Mouse (Mus musculus): ENCODE data around the gene Mdm2.
"Not testable (repeated sequence)": the region's sequence is repeated elsewhere in the genome, so short reads cannot be mapped to it uniquely, and the experiment has no call there.

Gene Mdm2

GRCm38 (mm10) chr10:117731244-117732101 is 20.9 kb upstream of the Mdm2 start:
- DNase-seq = peak; percentile 80

GRCm38 (mm10) chr10:117730637-117731203 is 20.2 kb upstream of the Mdm2 start:
- no peak for DNase-seq

- no peak for DNase-seq
These were observed 19.6 kb upstream of the Mdm2 start for GRCm38 (mm10) chr10:117730140-117730539.

DNA sequence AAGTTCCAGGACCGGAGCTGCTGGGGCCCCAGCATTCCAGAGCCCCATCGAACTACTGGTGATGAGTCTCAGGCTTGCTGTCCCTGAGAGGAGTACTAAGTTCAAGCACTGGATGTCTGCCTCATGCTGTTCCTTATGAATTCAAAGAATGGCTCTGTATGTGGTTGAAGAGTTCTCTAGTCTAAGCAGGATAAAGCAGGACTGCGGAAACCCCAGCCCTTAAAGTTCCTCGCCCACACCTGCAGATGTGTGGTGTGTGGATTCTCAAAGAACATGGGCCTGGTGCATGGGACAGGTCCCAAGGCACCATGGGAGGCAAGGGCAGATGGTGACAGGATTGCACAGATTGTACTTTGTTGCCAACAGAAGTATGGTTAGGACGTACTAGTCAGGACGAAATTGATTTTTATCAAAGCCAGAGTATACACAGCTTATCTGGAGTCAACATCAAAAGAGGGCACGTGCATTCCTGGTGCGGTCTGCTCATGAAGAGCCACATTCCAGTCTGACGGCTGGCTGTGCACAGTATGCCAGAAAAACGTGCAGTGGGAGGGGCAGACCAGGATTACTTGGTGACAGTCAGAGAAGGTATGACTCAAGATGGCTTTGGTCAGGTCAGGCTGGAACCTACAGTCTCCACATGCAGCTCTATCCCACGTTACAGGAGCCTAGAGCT is 18.7 kb upstream of the Mdm2 start:
- DNase-seq = no peak

DNA sequence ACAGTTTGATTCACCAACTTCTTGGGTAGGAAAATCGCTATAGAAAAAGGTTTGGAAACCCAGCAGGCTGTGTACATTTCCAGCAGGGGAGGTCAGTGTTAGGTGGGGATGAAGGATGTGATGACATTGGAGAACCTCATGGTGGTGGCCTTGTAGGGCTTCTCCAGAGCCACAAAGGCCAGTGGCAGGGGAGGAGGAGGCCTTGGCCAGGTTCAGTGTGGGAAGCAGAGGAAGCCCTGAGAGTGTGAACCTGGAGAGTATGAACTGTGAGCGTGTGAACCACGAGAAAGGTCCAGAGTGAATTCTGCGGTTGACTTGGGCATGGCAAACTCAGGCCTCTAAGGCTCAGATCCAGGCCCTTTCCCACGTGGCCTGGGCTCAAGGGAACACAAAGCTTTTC is 18.0 kb upstream of the Mdm2 start:
- DNase-seq = no peak

DNA sequence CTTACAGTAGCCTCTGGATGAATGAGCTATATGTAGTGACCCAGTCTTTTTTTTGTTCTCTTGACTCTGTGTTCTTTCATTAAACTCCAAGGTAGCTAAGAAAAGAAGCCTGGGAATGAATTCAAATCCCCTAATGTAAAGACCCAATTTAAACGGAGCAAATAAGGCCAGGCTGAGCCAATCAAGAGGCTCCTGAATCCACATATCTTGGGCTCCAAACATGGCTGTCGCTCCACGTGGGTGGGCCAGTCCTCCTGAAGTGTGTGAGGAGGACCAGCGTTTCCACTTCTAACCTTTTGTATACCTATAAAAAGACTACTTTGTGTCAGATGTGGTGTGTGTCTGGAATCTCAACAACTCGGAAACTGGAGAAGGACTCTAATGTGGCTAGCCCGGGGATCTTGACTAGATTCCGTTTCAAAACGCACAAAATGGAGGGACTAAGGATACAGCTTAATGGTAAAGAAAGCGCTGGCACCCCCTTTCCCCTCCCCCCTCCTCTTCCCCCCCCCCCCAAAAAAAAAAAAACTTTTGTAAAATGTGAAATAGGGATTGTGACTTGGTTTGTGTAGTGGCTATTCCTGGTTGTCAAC is 17.1 kb upstream of the Mdm2 start:
- no peak for DNase-seq

DNA sequence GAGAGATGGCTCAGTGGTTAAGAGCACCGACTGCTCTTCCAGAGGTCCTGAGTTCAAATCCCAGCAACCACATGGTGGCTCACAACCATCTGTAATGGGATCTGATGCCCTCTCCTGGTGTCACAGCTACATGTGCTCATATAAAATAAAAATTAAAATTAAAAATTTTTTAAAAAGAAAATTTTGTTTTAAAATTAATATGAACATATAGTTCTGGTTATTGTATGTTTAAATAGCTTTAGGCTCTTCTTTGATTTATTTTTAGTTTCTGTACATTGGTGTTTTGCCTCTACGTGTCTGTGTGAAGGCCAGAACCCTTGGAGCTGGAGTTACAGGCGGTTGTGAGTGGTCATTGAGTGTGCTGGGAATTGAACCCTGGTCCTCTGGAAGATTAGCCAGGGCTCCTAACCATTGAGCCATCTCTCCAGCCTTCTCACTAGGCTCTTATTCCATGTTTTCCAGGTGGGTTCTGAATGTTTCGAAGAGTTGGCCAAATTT is 16.4 kb upstream of the Mdm2 start:
- DNase-seq = no peak

DNA sequence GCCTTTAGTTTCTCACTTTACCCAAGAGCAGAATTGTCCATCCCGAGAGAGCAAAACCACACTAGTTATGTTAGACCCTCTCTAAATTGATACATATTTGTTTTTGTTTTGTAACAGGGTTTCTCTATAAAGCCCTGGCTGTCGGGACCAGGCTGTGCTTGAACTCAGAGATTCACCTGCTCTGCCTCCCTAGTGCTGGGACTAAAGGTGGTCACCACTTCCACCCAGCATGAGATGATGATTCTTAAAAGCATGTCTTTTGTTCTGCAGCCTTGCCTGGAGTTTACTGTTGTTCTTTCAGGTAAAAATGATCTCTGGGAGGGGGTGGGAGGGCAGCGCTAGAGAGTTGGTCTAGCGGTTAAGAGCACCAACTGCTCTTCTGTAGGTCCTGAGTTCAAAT is 15.8 kb upstream of the Mdm2 start:
- DNase-seq = no peak

- DNase-seq = no peak
These were observed 15.1 kb upstream of the Mdm2 start for GRCm38 (mm10) chr10:117725671-117726070.

DNA sequence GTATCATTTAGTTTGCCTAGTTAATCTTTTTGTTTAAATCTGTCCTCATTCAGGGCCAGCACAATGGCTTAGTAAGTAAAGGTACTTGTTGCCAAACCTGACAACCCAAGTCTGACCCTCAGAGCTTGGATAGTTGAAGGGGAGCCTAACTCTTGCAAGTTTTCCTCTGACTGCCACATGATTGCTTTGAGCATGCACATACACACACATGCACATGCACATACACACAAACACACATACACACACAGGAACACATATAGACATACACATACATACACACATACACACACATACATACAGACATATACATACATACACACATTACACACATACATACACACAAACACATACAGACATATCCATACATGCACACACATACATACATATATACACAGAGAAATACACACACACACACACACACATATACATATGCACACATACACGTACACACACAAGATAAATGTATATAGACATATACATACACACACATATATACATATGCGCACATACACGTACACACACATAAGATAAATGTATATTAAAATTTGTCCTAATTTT is 14.3 kb upstream of the Mdm2 start:
- no peak for DNase-seq

DNA sequence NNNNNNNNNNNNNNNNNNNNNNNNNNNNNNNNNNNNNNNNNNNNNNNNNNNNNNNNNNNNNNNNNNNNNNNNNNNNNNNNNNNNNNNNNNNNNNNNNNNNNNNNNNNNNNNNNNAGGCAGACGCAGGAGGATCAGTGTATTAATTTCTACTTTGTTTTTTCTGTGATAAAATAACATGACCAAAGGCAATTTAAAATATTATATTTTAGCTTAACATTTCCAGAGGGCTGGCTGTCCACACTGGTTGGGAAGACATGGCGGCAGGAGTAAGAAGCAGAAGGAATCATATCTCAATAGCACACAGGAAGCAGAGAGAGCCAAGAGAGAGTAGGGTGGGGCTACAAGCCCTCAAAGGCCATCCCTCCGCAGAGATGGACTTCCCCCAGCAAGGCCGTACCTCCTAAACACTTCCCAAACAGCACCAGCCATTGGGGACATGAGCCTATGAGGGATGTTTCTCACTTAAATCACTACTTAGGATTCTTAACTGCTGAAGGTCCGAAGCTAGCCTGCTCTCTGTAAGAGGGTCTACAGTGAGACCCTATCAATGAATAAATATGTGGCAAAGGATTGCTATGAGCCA is 13.7 kb upstream of the Mdm2 start:
- no peak for DNase-seq

GRCm38 (mm10) chr10:117718161-117719119 is 7.9 kb upstream of the Mdm2 start:
- peak; percentile 89 for DNase-seq

DNA sequence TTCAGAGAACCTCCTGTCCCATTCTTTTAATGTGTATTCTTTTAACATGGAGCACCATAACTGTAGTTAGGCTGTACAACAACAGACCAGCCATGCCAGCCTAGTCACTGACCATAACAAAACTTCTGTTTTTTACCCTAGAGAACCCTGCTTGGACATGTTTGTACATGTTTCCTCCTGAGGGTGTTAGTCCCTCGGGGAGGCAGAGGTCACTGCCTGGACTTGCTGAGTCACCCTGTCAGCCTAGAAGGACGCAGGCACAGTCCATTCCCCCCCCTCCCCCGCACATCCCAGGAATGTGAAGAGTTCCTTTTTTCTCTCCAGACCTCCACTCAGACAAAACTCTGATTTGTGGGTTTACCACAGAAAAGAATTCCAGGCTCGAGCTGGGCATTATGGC is 7.0 kb upstream of the Mdm2 start:
- peak; percentile 68 for DNase-seq

GRCm38 (mm10) chr10:117716686-117717085 is 6.1 kb upstream of the Mdm2 start:
- DNase-seq = no peak

DNA sequence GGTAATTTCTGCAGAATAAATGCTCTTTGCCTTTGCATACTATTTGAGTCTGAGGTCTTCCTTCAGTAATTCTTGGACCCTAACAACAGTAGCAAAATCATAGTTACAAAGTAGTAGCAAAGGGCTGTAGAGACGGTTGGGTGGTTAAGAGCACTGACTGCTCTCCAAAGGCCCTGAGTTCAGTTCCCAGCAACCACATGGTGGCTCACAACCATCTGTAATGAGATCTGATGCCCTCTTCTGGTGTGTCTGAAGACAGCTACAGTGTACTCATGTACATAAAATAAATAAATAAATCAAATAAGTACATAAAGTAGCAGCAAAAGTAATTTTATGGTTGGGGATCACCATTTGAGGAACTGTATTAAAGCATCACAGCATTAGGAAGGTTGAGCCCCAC is 5.1 kb upstream of the Mdm2 start:
- DNase-seq = not testable (repeated sequence)

DNA sequence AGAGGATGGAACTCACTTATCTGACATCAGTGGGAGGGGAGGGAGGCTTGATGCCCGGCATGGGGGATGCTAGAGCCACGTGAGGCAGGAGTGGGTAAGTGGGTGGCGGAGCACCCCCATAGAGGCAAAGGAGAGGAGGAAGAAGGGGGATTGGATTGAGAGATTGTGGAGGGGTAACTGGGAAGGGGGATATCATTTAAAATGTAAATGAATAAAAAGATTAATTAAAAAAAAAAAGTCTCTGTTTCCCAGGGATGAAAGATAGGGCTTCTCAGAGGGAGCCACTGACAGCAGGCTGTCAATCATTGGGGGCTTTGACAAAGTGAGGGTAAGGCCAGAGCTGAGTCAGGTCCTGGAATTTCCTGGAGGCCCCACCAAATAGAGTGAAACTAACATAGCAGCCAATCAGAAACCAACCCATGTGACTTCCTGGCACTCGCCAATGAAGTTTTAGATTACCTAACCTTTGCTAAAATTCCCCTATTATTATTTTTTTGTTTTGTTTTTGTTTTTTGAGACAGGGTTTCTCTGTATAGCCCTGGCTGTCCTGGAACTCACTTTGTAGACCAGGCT is 4.5 kb upstream of the Mdm2 start:
- no peak for DNase-seq

DNA sequence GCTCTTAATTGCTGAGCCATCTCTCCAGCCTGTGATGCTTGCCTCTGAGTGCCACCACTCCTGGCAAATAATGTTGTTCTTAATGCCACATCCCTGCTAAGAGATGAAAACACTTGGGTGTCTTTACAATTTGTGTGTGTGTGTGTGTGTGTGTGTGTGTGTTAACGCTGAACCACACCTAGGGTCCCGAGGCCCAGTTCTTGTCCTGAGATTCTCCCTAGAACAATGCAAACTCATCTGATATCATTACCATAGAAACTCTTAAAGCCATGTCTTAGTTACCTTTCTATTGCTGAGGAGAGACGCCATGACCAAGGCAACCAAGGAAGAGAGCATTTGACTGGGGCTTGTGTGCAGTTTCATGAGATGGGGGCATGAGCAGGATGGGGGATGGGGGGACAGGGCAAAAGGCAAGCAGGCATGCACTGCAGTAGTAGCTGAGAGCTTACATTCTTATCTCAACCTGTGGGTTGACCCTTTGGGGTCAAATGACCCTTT is 3.5 kb upstream of the Mdm2 start:
- DNase-seq = no peak

DNA sequence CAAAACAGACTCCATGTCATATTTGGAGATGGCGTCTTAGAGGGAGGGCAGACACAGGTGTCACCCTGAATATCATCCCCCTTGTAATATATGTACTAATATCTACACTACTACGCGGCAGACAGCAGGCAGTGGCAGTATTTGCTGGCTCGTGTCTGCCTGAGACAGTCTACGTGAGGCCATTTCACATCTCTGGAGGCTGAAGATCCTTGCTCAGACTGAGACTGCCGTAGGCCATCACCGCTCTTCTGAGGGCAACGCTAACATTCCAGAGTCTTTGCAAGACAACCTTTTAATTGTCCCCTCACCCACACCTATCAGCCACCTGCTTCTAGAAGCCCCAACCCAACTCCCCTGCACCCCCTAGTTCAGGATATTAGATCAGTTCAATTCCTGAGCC is 2.9 kb upstream of the Mdm2 start:
- DNase-seq = no peak

DNA sequence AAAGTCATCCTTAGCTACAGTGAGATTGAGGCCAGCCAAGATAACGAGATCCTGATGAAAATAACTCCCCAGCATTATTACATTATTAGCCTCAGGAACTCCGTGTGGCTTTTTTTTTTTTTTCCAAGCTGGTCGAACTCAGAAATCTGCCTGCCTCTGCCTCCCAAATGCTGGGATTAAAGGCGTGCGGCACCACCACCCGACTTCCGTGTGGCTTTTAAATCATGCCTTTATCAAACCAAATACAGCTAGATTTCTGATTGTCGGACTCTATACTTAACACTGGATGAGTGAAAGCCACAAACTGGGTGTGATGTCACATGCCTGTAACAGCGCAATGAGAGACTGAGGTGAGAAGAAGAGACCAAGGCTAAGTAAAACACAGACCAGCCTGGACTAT is 2.3 kb upstream of the Mdm2 start:
- DNase-seq = no peak

DNA sequence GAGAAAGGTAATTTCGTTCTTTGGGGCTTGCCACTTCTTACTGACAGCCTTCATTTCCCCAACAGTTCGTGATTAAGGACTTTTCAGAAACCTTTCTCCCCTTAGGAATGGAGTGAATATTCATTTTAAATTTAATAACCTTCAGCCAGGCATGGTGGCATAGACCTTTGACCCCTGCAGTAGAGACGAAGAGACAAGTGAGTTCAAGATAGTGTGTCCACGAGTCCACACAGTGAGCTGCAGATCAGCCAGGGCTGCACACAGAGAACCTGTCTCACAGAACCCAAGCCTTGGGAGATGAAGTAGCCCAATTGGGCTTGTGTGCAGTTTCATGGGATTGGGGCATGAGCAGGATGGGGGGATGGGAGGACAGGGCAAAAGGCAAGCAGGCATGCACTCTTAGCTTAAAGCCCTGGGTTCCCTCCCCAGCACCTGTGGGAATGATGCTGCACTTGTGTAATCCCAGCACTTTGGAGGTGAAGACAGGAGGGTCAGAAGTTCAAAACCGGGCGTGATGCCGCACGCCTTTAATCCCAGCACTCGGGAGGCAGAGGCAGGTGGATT is 1.7 kb upstream of the Mdm2 start:
- DNase-seq = no peak

- DNase-seq = peak; percentile 74
These were observed 850 bp upstream of the Mdm2 start for GRCm38 (mm10) chr10:117711408-117711807.
